Mouse (Mus musculus) stomach, postnatal 0 days (tissue): ENCODE data around the gene Aqp11.

ENCODE experiments used
- CTCF ChIP-seq: IDR thresholded peaks from 2 replicates; pipeline ENCODE4 v1.5.1; 2016; ENCODE audit warnings: antibody characterized with exemption, low read depth, mild to moderate bottlenecking, moderate library complexity
- EP300 ChIP-seq: optimal IDR thresholded peaks from 2 replicates; pipeline ENCODE3; 2016; ENCODE audit warnings: antibody characterized with exemption

GRCm38 (mm10) chr7:97726080-97726479, 12.0 kb downstream of the Aqp11 start:
- TF ChIP-seq CTCF: no peak
- TF ChIP-seq EP300: no peak
